Mouse (Mus musculus) CH12.LX (cell line): ENCODE measurements around the gene Caskin1. TPM values are rescaled to one million over a fixed set of nuclear protein-coding genes. Genes with fewer than 3 reads are reported as not detected.
A peak's percentile ranks its signal among the peaks of the same experiment; 100 is the strongest.

Experiments
- DNase-seq: peaks from one replicate; pipeline ENCODE4 v3.0.0-alpha.2; 2013; ENCODE audit errors: extremely low read depth
- H3K27ac ChIP-seq: 2 replicates; pipeline ENCODE4 v1.5.1; 2012; ENCODE audit warnings: low read depth, mild to moderate bottlenecking, control low read depth, moderate library complexity; ENCODE audit not compliant: insufficient read depth
- H3K27me3 ChIP-seq: replicated peaks from 2 replicates; pipeline ENCODE3; 2012; ENCODE audit warnings: inconsistent platforms
- H3K36me3 ChIP-seq, 2 experiments: replicated peaks in 1 of 2; 2 replicates each; pipeline versions ENCODE3 to v1.6.1; 2012; ENCODE audit warnings: inconsistent platforms in 1 of 2, low read length in 1 of 2, mild to moderate bottlenecking in 1 of 2, mixed read lengths in 1 of 2, moderate library complexity in 1 of 2; ENCODE audit not compliant: control insufficient read depth in 1 of 2, insufficient read depth in 1 of 2
- H3K4me1 ChIP-seq, 2 experiments: 2 replicates each; pipeline ENCODE4 v1.6.1; 2012; ENCODE audit warnings: inconsistent platforms in 1 of 2, moderate library complexity in 1 of 2; ENCODE audit not compliant: insufficient read depth in 2 of 2, control insufficient read depth in 1 of 2
- H3K4me2 ChIP-seq: 2 replicates; pipeline ENCODE4 v1.6.1; 2012; ENCODE audit warnings: low read depth, mild to moderate bottlenecking, control low read depth; ENCODE audit not compliant: poor library complexity, insufficient read depth, severe bottlenecking
- H3K4me3 ChIP-seq, 3 experiments: fragments of 150-350 bp in 1 of 3; sonication (generic) in 1 of 3; replicated peaks in 1 of 3; 2 replicates each; pipeline versions ENCODE3 to v1.5.1; 2011 to 2012; ENCODE audit warnings: low read depth in 2 of 3, low read length in 2 of 3, mild to moderate bottlenecking in 2 of 3, moderate library complexity in 2 of 3, control low read depth in 1 of 3, improper control_type of control experiment in 1 of 3, inconsistent platforms in 1 of 3, mixed read lengths in 1 of 3; ENCODE audit not compliant: poor library complexity in 1 of 3
- H3K79me2 ChIP-seq: replicated peaks from 2 replicates; pipeline ENCODE4 v1.6.1; 2012; ENCODE audit warnings: mild to moderate bottlenecking, moderate library complexity; ENCODE audit not compliant: control insufficient read depth, poor library complexity, insufficient read depth, severe bottlenecking; ENCODE audit errors: extremely low read depth
- H3K9ac ChIP-seq: 2 replicates; pipeline ENCODE4 v1.6.1; 2012; ENCODE audit warnings: low read depth, mild to moderate bottlenecking, control low read depth, moderate library complexity; ENCODE audit not compliant: insufficient read depth
- H3K9me3 ChIP-seq: replicated peaks from 2 replicates; pipeline ENCODE3; 2012; ENCODE audit warnings: low read length, inconsistent platforms, mixed read lengths
- BHLHE40 ChIP-seq: IDR thresholded peaks from 2 replicates; pipeline ENCODE4 v1.6.1; 2011; ENCODE audit warnings: mild to moderate bottlenecking, low read depth, low read length, improper control_type of control experiment
- CHD1 ChIP-seq: IDR thresholded peaks from 2 replicates; pipeline ENCODE4 v1.6.1; 2012; ENCODE audit warnings: low read depth, low read length, improper control_type of control experiment, inconsistent platforms
- CHD2 ChIP-seq: IDR thresholded peaks from 2 replicates; pipeline ENCODE4 v1.6.1; 2011; ENCODE audit warnings: low read length, improper control_type of control experiment
- GABPA ChIP-seq: IDR thresholded peaks from 2 replicates; pipeline ENCODE4 v1.6.1; 2012; ENCODE audit warnings: low read depth, low read length, improper control_type of control experiment, inconsistent platforms; ENCODE audit not compliant: insufficient replicate concordance
- HCFC1 ChIP-seq: IDR thresholded peaks from 2 replicates; pipeline ENCODE4 v1.6.1; 2012; ENCODE audit warnings: low read depth, mild to moderate bottlenecking, inconsistent platforms, low read length, improper control_type of control experiment
- JUN ChIP-seq: IDR thresholded peaks from 2 replicates; pipeline ENCODE4 v1.6.1; 2011; ENCODE audit warnings: low read depth, mild to moderate bottlenecking, low read length, improper control_type of control experiment, moderate library complexity; ENCODE audit not compliant: insufficient read depth
- JUND ChIP-seq: conservative IDR thresholded peaks from 2 replicates; pipeline ENCODE4 v1.6.1; 2011; ENCODE audit warnings: low read depth, low read length, improper control_type of control experiment
- KAT2A ChIP-seq: IDR thresholded peaks from 2 replicates; pipeline ENCODE4 v1.6.1; 2012; ENCODE audit warnings: low read length, improper control_type of control experiment, inconsistent platforms; ENCODE audit not compliant: insufficient replicate concordance
- MAZ ChIP-seq: IDR thresholded peaks from 2 replicates; pipeline ENCODE4 v1.6.1; 2012; ENCODE audit warnings: low read depth, mild to moderate bottlenecking, inconsistent platforms, low read length, improper control_type of control experiment, moderate library complexity
- MXI1 ChIP-seq: IDR thresholded peaks from 2 replicates; pipeline ENCODE4 v1.6.1; 2011; ENCODE audit warnings: mild to moderate bottlenecking, low read depth, low read length, improper control_type of control experiment
- MYC ChIP-seq: IDR thresholded peaks from 2 replicates; pipeline ENCODE4 v1.6.1; 2011; ENCODE audit warnings: low read depth, mild to moderate bottlenecking, improper control_type of control experiment, low read length
- NRF1 ChIP-seq: IDR thresholded peaks from 2 replicates; pipeline ENCODE4 v1.6.1; 2014; ENCODE audit warnings: low read depth, mild to moderate bottlenecking, inconsistent platforms, low read length, improper control_type of control experiment, moderate library complexity
- POLR2A ChIP-seq: IDR thresholded peaks from 2 replicates; pipeline ENCODE4 v1.6.1; 2011; ENCODE audit warnings: low read depth, mild to moderate bottlenecking, improper control_type of control experiment, low read length
- POLR2AphosphoS2 ChIP-seq: IDR thresholded peaks from 2 replicates; pipeline ENCODE4 v1.6.1; 2011; ENCODE audit warnings: low read depth, low read length, improper control_type of control experiment
- RCOR1 ChIP-seq: conservative IDR thresholded peaks from 2 replicates; pipeline ENCODE4 v1.6.1; 2012; ENCODE audit warnings: low read depth, mild to moderate bottlenecking, inconsistent platforms, low read length, improper control_type of control experiment
- SIN3A ChIP-seq: IDR thresholded peaks from 2 replicates; pipeline ENCODE4 v1.6.1; 2012; ENCODE audit warnings: low read length, improper control_type of control experiment, inconsistent platforms
- SMC3 ChIP-seq: IDR thresholded peaks from 2 replicates; pipeline ENCODE4 v1.6.1; 2011; ENCODE audit warnings: low read depth, low read length, improper control_type of control experiment
- TCF12 ChIP-seq: IDR thresholded peaks from 2 replicates; pipeline ENCODE4 v1.6.1; 2014; ENCODE audit warnings: low read depth, mild to moderate bottlenecking, inconsistent platforms, low read length, improper control_type of control experiment
- ZC3H11A ChIP-seq: IDR thresholded peaks from 2 replicates; pipeline ENCODE4 v1.6.1; 2012; ENCODE audit warnings: low read depth, mild to moderate bottlenecking, inconsistent platforms, low read length, improper control_type of control experiment
- ZKSCAN1 ChIP-seq: IDR thresholded peaks from 2 replicates; pipeline ENCODE4 v1.6.1; 2012; ENCODE audit warnings: low read depth, inconsistent platforms, low read length, improper control_type of control experiment, borderline replicate concordance
- ZMIZ1 ChIP-seq: IDR thresholded peaks from 2 replicates; pipeline ENCODE4 v1.6.1; 2012; ENCODE audit warnings: low read depth, mild to moderate bottlenecking, inconsistent platforms, low read length, improper control_type of control experiment
- ZNF384 ChIP-seq: IDR thresholded peaks from 2 replicates; pipeline ENCODE4 v1.6.1; 2012; ENCODE audit warnings: low read depth, low read length, improper control_type of control experiment, inconsistent platforms
- dilution Hi-C: fragments of 300-500 bp; cut with MboI; formaldehyde crosslinking; loops from 2 replicates; pipeline ENCODE4 v1.14.3; 2020; ENCODE audit warnings: low sequenced_read_pairs; ENCODE audit not compliant: extremely low pct_unique_long_range_greater_than_20kb, extremely low pct_ligation_motif_present
- in situ Hi-C: fragments of 300-500 bp; cut with MboI; formaldehyde crosslinking; loops from 3 replicates; pipeline ENCODE4 v1.14.3; 2019; ENCODE audit warnings: low sequenced_read_pairs, low pct_ligation_motif_present, low pct_unique_long_range_greater_than_20kb, mixed read lengths
- polyA plus RNA-seq: library from polyadenylated mRNA; unstranded; fragments of >175 nt; gene quantifications from 2 replicates; pipeline ENCODE4 v1.2.1, GENCODE M21; 2012; ENCODE audit warnings: low read depth; ENCODE audit not compliant: insufficient read length
- total RNA-seq, 2 experiments: library from RNA; depleted of rRNA; stranded (reverse); fragments of 300-350 nt in 1 of 2; fragments of >200 nt in 1 of 2; gene quantifications; 2 replicates each; pipeline ENCODE4 v1.2.3; 2012 to 2014

Caskin1 gene
- total and polyA plus RNA-seq, 3 experiments = 0.08 to 0.71 TPM; not detected in 1

DNA sequence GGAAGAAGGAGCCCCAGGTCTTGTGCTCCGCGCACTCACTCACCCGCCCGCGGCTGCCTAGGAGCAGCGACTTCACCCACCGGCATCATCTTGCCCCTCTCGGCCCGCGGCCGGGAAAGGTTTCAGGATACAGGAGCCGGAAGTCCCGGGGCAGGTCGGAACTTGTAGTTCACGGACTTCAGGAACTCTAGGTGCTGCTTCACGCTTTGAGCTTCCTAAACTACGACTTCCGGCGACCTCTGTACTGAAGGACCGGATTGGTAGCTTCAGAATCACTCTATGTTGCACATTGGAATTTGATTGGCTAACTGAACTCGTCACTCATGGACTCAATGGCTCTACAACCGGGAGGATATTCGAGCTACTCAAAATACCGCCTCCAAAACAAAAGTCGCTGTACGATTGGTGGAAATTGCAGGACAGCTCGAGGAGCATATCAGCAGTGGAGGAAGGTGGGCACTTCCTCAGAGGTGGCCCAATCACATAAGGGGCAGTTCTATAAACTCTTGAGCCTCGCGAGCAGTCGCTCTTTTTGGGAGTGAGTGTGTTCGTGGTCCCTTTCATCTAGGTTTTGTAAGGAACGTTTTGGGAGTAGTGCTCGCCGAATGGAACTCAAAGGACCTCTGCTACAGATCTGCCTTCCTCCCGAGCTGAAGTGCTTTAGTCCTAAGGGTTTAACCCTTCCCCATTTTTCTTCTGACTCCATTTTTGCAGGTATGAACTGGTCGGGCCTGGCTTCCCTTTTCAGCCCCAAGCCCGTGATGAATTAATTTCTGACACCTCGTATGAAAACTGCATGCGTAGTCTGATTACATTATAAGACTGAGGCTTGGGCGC lies 39.5 kb downstream of the Caskin1 start, which contains the start of gene Traf7 (continued):
- peak; percentile 64 for TF ChIP-seq MXI1
- peak; percentile 96 for TF ChIP-seq SIN3A
- TF ChIP-seq SMC3 = no peak
- TF ChIP-seq NRF1 = peak; percentile 15; the same call in 1 of the 2 replicates
- TF ChIP-seq RCOR1 = no peak
- TF ChIP-seq JUN = no peak
- peak; percentile 93 for TF ChIP-seq TCF12
- no peak for TF ChIP-seq ZKSCAN1
- no peak for TF ChIP-seq ZNF384
- TF ChIP-seq ZMIZ1 = peak; percentile 99
- TF ChIP-seq HCFC1 = peak; percentile 98
- no peak for TF ChIP-seq ZC3H11A
- peak; percentile 14; the same call in 1 of the 2 replicates for TF ChIP-seq CHD1
- no peak for TF ChIP-seq BHLHE40
- TF ChIP-seq POLR2AphosphoS2 = peak; percentile 99
- TF ChIP-seq KAT2A = peak; percentile 94
- no peak for TF ChIP-seq JUND
- peak; percentile 85 for TF ChIP-seq MYC
- peak; percentile 67; the same call in 1 of the 2 replicates for TF ChIP-seq GABPA
- peak; percentile 95 for TF ChIP-seq CHD2

DNA sequence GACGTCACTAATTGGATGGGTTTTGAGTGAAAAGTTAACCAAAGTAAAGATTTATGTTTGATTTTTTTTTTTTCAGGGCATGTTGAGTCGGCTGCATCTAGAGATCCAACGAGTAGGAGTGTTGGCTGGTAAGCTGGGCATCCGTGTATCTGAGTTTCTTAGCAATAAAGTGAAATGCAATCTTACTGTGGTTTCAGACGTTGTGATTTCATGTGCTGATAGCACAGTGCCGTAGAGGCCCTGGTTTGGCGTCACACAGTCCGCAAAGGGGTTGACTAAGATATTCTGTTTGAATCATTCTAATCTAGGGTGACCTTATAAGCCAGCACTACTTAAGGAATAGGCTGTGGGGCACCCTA lies 40.1 kb downstream of the Caskin1 start:
- DNase-seq = no peak
- no peaks in the 10 kb centered on the region for H3K9me3 ChIP-seq
- H3K4me3 ChIP-seq = peak overlapping the region; percentile 65 to 91 (median 74)
- H3K79me2 ChIP-seq = peaks cover 53% of the 10 kb centered on the region
- in situ Hi-C loops (no loop called here), dilution Hi-C loops (no loop called here)
- H3K27ac ChIP-seq = peak overlapping the region; percentile 56; the same call in 1 of the 2 replicates
- no peaks in the 10 kb centered on the region for H3K27me3 ChIP-seq
- H3K9ac ChIP-seq = peak overlapping the region; percentile 98
- H3K4me2 ChIP-seq = peak overlapping the region; percentile 89; the same call in 1 of the 2 replicates
- peaks cover 35 to 60% of the 10 kb centered on the region in 2 experiments for H3K4me1 ChIP-seq
- TF ChIP-seq MAZ = 0 out of 2 replicates have a peak, but pooled peaks have one; percentile 16
- peak; percentile 19; the same call in 1 of the 2 replicates for TF ChIP-seq POLR2AphosphoS2
- TF ChIP-seq SIN3A = peak; percentile 47
- TF ChIP-seq ZNF384 = no peak
- peak; percentile 15; the same call in 1 of the 2 replicates for TF ChIP-seq MXI1
- TF ChIP-seq CHD1 = peak; percentile 91; the same call in 1 of the 2 replicates
- TF ChIP-seq POLR2A = no peak
- peaks cover 26 to 51% of the 10 kb centered on the region in 2 experiments for H3K36me3 ChIP-seq
